Mouse (Mus musculus) ES-Bruce4 (cell line): Measurements from ENCODE around the gene Golga3. TPM values are rescaled to one million over a fixed set of nuclear protein-coding genes. Genes with fewer than 3 reads are reported as not detected.

Source experiments
- H3K27ac ChIP-seq: 2 replicates; pipeline ENCODE4 v1.5.1; 2012; ENCODE audit warnings: low read length, inconsistent platforms; ENCODE audit not compliant: insufficient read depth
- H3K27me3 ChIP-seq: 2 replicates; pipeline ENCODE4 v1.6.1; 2012; ENCODE audit warnings: mild to moderate bottlenecking, low read length, inconsistent platforms; ENCODE audit not compliant: control insufficient read depth, poor library complexity, insufficient read depth, severe bottlenecking
- H3K36me3 ChIP-seq: 2 replicates; pipeline ENCODE4 v1.6.1; 2012; ENCODE audit warnings: inconsistent platforms, mild to moderate bottlenecking, low read length, moderate library complexity; ENCODE audit not compliant: control insufficient read depth, poor library complexity, insufficient read depth, severe bottlenecking
- H3K4me1 ChIP-seq: one replicate; pipeline ENCODE4 v1.8.1; 2011; ENCODE audit warnings: low read length; ENCODE audit not compliant: control insufficient read depth, insufficient read depth
- H3K4me3 ChIP-seq: 2 replicates; pipeline ENCODE4 v1.5.1; 2011; ENCODE audit warnings: low read depth, mild to moderate bottlenecking, low read length
- H3K9ac ChIP-seq: 2 replicates; pipeline ENCODE4 v1.6.1; 2012; ENCODE audit warnings: low read depth, mild to moderate bottlenecking, inconsistent platforms; ENCODE audit not compliant: poor library complexity, severe bottlenecking
- H3K9me3 ChIP-seq: replicated peaks from 2 replicates; pipeline ENCODE4 v1.6.1; 2012; ENCODE audit warnings: mild to moderate bottlenecking, low read length, inconsistent platforms; ENCODE audit not compliant: control insufficient read depth, poor library complexity, insufficient read depth, severe bottlenecking
- CTCF ChIP-seq: IDR thresholded peaks from one replicate; pipeline ENCODE4 v1.8.1; 2011; ENCODE audit warnings: low read depth, low read length
- EP300 ChIP-seq: IDR thresholded peaks from 2 replicates; pipeline ENCODE4 v1.6.1; 2011; ENCODE audit warnings: low read depth, low read length; ENCODE audit not compliant: insufficient read depth
- POLR2A ChIP-seq: IDR thresholded peaks from one replicate; pipeline ENCODE4 v1.8.1; 2011; ENCODE audit warnings: low read length; ENCODE audit not compliant: insufficient read depth
- polyA plus RNA-seq: library from polyadenylated mRNA; stranded (reverse); fragments of >200 nt; gene quantifications from 2 replicates; pipeline ENCODE4 v1.2.4, GENCODE M21; 2011; ENCODE audit warnings: low read depth; ENCODE audit not compliant: missing spikeins, insufficient read depth, insufficient read length

The Golga3 gene
- polyA plus RNA-seq, 1 experiment: 27.7 TPM

GRCm38 (mm10) chr5:110203164-110203895 is 26.8 kb downstream of the Golga3 start:
- Histone ChIP-seq H3K9me3 (peaks cover 19% of the 10 kb centered on the region), H3K4me1 (no peaks in the 10 kb centered on the region), H3K27me3 (no peaks in the 10 kb centered on the region), H3K36me3 (peaks cover 13% of the 10 kb centered on the region; the same call in 1 of the 2 replicates), H3K27ac (no peak overlapping the region), H3K4me3 (no peak overlapping the region), H3K9ac (no peak overlapping the region)
- peak; percentile 20 for TF ChIP-seq CTCF
- TF ChIP-seq POLR2A: no peak
- no peak for TF ChIP-seq EP300

- TF ChIP-seq POLR2A: no peak
- peak; percentile 48 for TF ChIP-seq CTCF
- peaks cover 21% of the 10 kb centered on the region for H3K36me3 ChIP-seq
- no peaks in the 10 kb centered on the region for H3K27me3 ChIP-seq
Observed at GRCm38 (mm10) chr5:110204777-110205176, 28.3 kb downstream of the Golga3 start.

GRCm38 (mm10) chr5:110211312-110211711 is 34.8 kb downstream of the Golga3 start:
- no peak overlapping the region for H3K9ac ChIP-seq
- H3K4me1 ChIP-seq: no peaks in the 10 kb centered on the region
- no peak overlapping the region for H3K27ac ChIP-seq
- TF ChIP-seq EP300: no peak
- no peaks in the 10 kb centered on the region for H3K27me3 ChIP-seq
- no peak overlapping the region for H3K4me3 ChIP-seq
- no peaks in the 10 kb centered on the region for H3K9me3 ChIP-seq
- H3K36me3 ChIP-seq: peaks cover 32% of the 10 kb centered on the region

More at GRCm38 (mm10) chr5:110204777-110205176, 28.3 kb downstream of the Golga3 start:
- H3K4me1 ChIP-seq: no peaks in the 10 kb centered on the region
- no peak overlapping the region for H3K4me3 ChIP-seq
- H3K9me3 ChIP-seq: peaks cover 17% of the 10 kb centered on the region
- no peak overlapping the region for H3K9ac ChIP-seq
- no peak overlapping the region for H3K27ac ChIP-seq

GRCm38 (mm10) chr5:110216780-110217179 is 40.3 kb downstream of the Golga3 start:
- no peaks in the 10 kb centered on the region for H3K4me1 ChIP-seq
- H3K36me3 ChIP-seq: peaks cover 36% of the 10 kb centered on the region
- H3K27me3 ChIP-seq: no peaks in the 10 kb centered on the region
- H3K4me3 ChIP-seq: no peak overlapping the region
- no peaks in the 10 kb centered on the region for H3K9me3 ChIP-seq
- TF ChIP-seq CTCF (no peak), POLR2A (no peak), EP300 (no peak)
- H3K27ac ChIP-seq: no peak overlapping the region
- H3K9ac ChIP-seq: no peak overlapping the region

GRCm38 (mm10) chr5:110220331-110220730 is 43.8 kb downstream of the Golga3 start:
- Histone ChIP-seq H3K4me3 (no peak overlapping the region), H3K36me3 (peaks cover 26% of the 10 kb centered on the region), H3K4me1 (no peaks in the 10 kb centered on the region), H3K27me3 (0 out of 2 replicates have a peak, but pooled peaks cover 2% of the 10 kb centered on the region), H3K9me3 (no peaks in the 10 kb centered on the region), H3K27ac (no peak overlapping the region), H3K9ac (no peak overlapping the region)
- TF ChIP-seq CTCF: no peak
- no peak for TF ChIP-seq EP300
- no peak for TF ChIP-seq POLR2A

GRCm38 (mm10) chr5:110222757-110223156 is 46.3 kb downstream of the Golga3 start:
- H3K4me1 ChIP-seq: no peaks in the 10 kb centered on the region

More at GRCm38 (mm10) chr5:110222757-110223156, 46.3 kb downstream of the Golga3 start:
- peaks cover 16% of the 10 kb centered on the region for H3K36me3 ChIP-seq
- no peak overlapping the region for H3K9ac ChIP-seq
- H3K27me3 ChIP-seq: 0 out of 2 replicates have a peak, but pooled peaks cover 2% of the 10 kb centered on the region
- TF ChIP-seq CTCF (no peak), POLR2A (no peak), EP300 (no peak)
- H3K9me3 ChIP-seq: 0 out of 2 replicates have a peak, but pooled peaks cover 2% of the 10 kb centered on the region
- H3K27ac ChIP-seq: no peak overlapping the region
- H3K4me3 ChIP-seq: no peak overlapping the region
